Mouse (Mus musculus) midbrain, embryonic 12.5 days (tissue): Measurements from ENCODE around the gene Lhfpl4. TPM values are rescaled to one million over a fixed set of nuclear protein-coding genes. Genes with fewer than 3 reads are reported as not detected.

Experiments used
- ATAC-seq: fragments of 200-750 bp; cut with Nextera tagmentation; 2 replicates; pipeline ENCODE4 v1.8.0; 2017; ENCODE audit warnings: low read depth, moderate TSS enrichment, moderate library complexity; ENCODE audit not compliant: low FRiP score
- H3K27ac ChIP-seq: fragments of 300-500 bp; sonication (generic); replicated peaks from 2 replicates; pipeline ENCODE4 v1.5.1; 2016; ENCODE audit warnings: mild to moderate bottlenecking
- H3K27me3 ChIP-seq: fragments of 300-500 bp; sonication (generic); 2 replicates; pipeline ENCODE4 v1.6.1; 2016; ENCODE audit warnings: mild to moderate bottlenecking
- H3K36me3 ChIP-seq: fragments of 300-500 bp; sonication (generic); 2 replicates; pipeline ENCODE4 v1.6.1; 2016
- H3K4me1 ChIP-seq: fragments of 300-500 bp; sonication (generic); 2 replicates; pipeline ENCODE4 v1.6.1; 2016
- H3K4me2 ChIP-seq: fragments of 300-500 bp; sonication (generic); replicated peaks from 2 replicates; pipeline ENCODE4 v1.6.1; 2016; ENCODE audit warnings: mild to moderate bottlenecking, moderate library complexity
- H3K4me3 ChIP-seq: fragments of 300-500 bp; sonication (generic); 2 replicates; pipeline ENCODE4 v1.5.1; 2016; ENCODE audit warnings: mild to moderate bottlenecking
- H3K9ac ChIP-seq: fragments of 300-500 bp; sonication (generic); replicated peaks from 2 replicates; pipeline ENCODE4 v1.6.1; 2016; ENCODE audit warnings: mild to moderate bottlenecking, moderate library complexity
- H3K9me3 ChIP-seq: fragments of 300-500 bp; sonication (generic); 2 replicates; pipeline ENCODE4 v1.6.1; 2016; ENCODE audit warnings: mild to moderate bottlenecking
- WGBS: fragments of 180-500 bp; shearing (Covaris S2); methylation state at CpG from one replicate; pipeline ENCODE4 v1.1.7; 2016; 5-methylcytosine and 5-hydroxymethylcytosine counted together
- polyA plus RNA-seq: library from polyadenylated mRNA; unstranded; fragments of >200 nt; fragmentation: Nextera tagmentation; extraction: Ambion mirVana; gene quantifications from 2 replicates; pipeline ENCODE4 v1.2.1, GENCODE M21; 2016

Gene Lhfpl4
- polyA plus RNA-seq, 1 experiment from 2014 or later = 38.7 TPM

- H3K36me3 ChIP-seq = peaks cover 13% of the 10 kb centered on the region; the same call in 1 of the 2 replicates
- H3K9ac ChIP-seq = no peak overlapping the region
- no peaks in the 10 kb centered on the region for H3K9me3 ChIP-seq
- no peak for ATAC-seq
- no peak overlapping the region for H3K4me3 ChIP-seq
- WGBS = 84% methylated on average over 21 of the region's 21 CpGs
- H3K4me2 ChIP-seq = no peak overlapping the region
- H3K27me3 ChIP-seq = no peaks in the 10 kb centered on the region
- no peak overlapping the region for H3K27ac ChIP-seq
- H3K4me1 ChIP-seq = no peaks in the 10 kb centered on the region
Measured at GRCm38 (mm10) chr6:113184866-113185525, 10.2 kb downstream of the Lhfpl4 start.

DNA sequence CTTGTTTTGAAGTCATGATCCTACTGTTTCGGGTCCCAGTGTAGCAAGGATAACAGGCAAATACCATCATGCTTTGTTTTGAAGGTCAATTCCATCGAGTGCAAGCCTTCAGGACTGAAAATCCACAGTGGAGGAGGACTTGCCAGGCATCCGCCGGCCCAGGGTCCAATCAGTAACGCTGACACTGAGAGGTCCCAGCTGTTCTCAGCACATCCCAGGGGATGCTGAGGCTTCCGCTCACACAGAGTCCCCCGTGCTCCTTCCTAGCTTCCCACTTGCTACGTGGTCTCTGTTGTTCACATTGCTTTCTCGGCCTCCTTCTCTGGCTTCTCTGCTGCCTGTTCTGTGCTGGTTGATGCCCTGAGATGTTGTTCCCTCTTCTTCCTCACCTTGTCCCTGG lies 11.0 kb downstream of the Lhfpl4 start:
- H3K9ac ChIP-seq = no peak overlapping the region
- H3K27ac ChIP-seq = no peak overlapping the region
- H3K4me2 ChIP-seq = no peak overlapping the region
- no peak overlapping the region for H3K4me3 ChIP-seq
- H3K9me3 ChIP-seq = no peaks in the 10 kb centered on the region
- WGBS = 78% methylated on average over 9 of the region's 9 CpGs
- peaks cover 13% of the 10 kb centered on the region; the same call in 1 of the 2 replicates for H3K36me3 ChIP-seq
- ATAC-seq = no peak
- no peaks in the 10 kb centered on the region for H3K27me3 ChIP-seq
- H3K4me1 ChIP-seq = peaks cover 8% of the 10 kb centered on the region; the same call in 1 of the 2 replicates

DNA sequence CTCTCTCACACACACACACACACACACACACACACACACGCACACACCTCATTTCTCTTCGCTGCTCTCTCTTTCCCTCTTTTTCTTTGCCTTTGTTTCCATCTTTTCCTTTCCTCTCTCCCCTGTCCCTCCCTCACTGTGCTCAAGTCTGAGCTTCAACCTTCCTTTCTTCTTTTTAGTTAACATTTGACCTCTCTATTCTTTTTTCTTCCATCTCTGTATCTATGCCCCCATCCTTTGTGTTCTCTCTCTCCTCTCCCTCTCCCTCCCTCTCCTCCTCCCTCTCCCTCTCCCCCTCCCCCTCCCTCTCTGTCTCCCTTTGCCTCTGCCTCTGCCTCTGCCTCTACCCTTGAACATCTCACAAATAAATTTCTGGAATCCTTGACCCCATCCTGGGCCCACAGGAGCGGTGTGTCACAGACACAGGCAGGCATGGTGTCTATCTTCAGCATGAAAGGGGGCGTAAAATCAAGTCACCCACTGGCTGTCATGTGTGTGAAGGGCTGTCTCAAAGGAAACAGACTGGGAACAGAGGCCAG lies 15.9 kb downstream of the Lhfpl4 start:
- 30% methylated on average over 4 of the region's 4 CpGs for WGBS
- ATAC-seq = peak; percentile 57
- H3K4me1 ChIP-seq = peaks cover 16% of the 10 kb centered on the region
- no peaks in the 10 kb centered on the region for H3K9me3 ChIP-seq
- no peak overlapping the region for H3K4me3 ChIP-seq
- peak overlapping the region; percentile 70 for H3K27ac ChIP-seq
- H3K4me2 ChIP-seq = peak overlapping the region; percentile 38
- peak overlapping the region; percentile 33; the same call in 1 of the 2 replicates for H3K9ac ChIP-seq
- peaks cover 9% of the 10 kb centered on the region; the same call in 1 of the 2 replicates for H3K36me3 ChIP-seq
- H3K27me3 ChIP-seq = no peaks in the 10 kb centered on the region

DNA sequence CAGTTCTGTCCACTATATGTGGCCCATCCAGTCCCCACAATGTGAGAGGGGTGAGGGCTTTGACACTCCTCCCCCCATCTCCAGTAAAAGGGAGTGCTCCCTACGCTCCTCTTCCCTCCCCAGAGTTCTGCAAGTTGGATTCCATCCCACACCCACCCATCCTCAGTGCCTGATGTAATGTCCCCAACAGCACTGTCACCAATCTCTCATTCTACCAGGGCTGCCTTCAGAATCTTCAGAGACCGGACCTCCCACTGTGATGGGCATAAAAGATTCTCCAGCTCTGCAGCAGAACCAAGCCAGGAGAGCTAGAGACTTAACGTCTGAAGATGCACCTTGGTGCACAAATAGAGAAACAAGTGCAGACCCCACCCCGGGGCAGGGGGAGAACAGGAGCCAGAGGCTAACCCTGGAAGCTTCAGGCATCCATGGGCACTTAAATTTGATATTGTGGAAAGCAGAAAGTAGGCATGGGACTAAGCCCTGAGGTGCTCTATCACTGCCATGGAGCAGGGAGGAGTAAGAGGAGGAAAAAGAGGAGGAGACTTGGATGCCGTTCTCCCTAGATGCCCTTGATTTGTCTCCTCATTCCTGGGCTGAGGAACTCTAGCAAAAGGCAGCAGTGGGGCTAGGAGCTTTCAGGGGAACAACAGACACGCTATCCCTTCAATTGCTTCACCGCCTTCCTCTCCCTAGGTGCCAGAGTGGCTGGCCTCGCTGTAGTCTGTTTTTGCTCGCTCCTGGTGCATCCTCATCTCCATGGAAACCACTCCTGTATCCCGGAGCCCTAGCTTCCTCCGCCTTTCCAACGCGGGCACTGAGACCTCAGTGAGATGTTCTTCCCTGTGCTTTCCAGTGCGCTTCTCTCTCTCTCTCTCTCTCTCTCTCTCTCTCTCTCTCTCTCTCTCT lies 16.6 kb downstream of the Lhfpl4 start:
- Histone ChIP-seq H3K27ac (peak overlapping the region; percentile 70), H3K4me3 (peak overlapping the region; percentile 9; the same call in 1 of the 2 replicates), H3K27me3 (no peaks in the 10 kb centered on the region), H3K36me3 (peaks cover 9% of the 10 kb centered on the region; the same call in 1 of the 2 replicates), H3K9me3 (no peaks in the 10 kb centered on the region), H3K4me1 (peaks cover 16% of the 10 kb centered on the region), H3K4me2 (peak overlapping the region; percentile 38), H3K9ac (peak overlapping the region; percentile 33; the same call in 1 of the 2 replicates)
- 17% methylated on average over 14 of the region's 14 CpGs for WGBS
- peak; percentile 82 for ATAC-seq

DNA sequence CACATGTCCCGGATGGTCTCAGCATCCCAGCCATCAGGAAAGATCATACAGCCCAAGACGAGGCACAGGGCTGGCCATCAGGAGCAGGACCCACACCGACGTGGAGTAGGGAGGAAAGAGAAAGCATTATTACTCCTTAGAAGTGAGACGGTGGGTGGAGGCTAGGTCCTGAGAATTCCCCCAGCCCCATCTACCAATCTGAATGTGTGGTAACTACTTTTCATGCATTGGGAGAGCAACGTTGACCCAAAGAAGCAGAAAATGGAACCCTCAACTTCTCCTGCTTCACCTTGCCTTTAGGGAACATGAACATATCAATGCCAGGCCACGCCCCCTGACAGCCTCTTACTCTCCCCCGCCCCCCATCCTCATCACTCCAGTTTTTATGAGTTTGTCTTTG lies 18.6 kb downstream of the Lhfpl4 start:
- ATAC-seq = no peak
- H3K4me3 ChIP-seq = no peak overlapping the region
- H3K27ac ChIP-seq = no peak overlapping the region
- H3K4me1 ChIP-seq = peaks cover 16% of the 10 kb centered on the region
- 87% methylated on average over 8 of the region's 8 CpGs for WGBS
- H3K9ac ChIP-seq = no peak overlapping the region
- H3K36me3 ChIP-seq = peaks cover 9% of the 10 kb centered on the region; the same call in 1 of the 2 replicates
- no peaks in the 10 kb centered on the region for H3K9me3 ChIP-seq
- H3K4me2 ChIP-seq = no peak overlapping the region
- no peaks in the 10 kb centered on the region for H3K27me3 ChIP-seq

GRCm38 (mm10) chr6:113175469-113175868 lies 19.7 kb downstream of the Lhfpl4 start:
- 92% methylated on average over 3 of the region's 3 CpGs for WGBS
- H3K27me3 ChIP-seq = no peaks in the 10 kb centered on the region
- ATAC-seq = no peak
- no peaks in the 10 kb centered on the region for H3K9me3 ChIP-seq
- H3K9ac ChIP-seq = no peak overlapping the region
- no peak overlapping the region for H3K4me2 ChIP-seq
- H3K4me1 ChIP-seq = peaks cover 16% of the 10 kb centered on the region
- no peak overlapping the region for H3K4me3 ChIP-seq
- peaks cover 20% of the 10 kb centered on the region; the same call in 1 of the 2 replicates for H3K36me3 ChIP-seq
- no peak overlapping the region for H3K27ac ChIP-seq

DNA sequence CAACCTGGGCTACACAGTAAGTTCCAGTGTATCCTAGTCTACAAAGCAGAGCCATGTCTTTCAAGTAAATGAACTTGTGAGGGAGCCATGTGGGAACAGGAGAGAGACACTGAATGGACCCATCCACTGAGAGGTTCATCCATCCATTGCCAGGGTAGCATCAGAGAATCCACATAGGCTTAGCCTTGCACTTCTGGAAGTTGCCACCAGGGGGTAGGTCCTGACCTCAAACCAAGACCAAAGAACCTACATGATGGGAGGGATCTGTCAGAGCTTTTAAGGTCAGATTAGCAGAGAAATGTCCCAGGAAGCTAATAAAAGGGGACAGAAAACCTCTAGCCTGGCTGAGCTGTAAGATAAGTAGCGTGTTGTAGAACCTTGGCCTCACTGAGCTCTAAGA lies 22.6 kb downstream of the Lhfpl4 start:
- Histone ChIP-seq H3K9me3 (no peaks in the 10 kb centered on the region), H3K4me2 (no peak overlapping the region), H3K4me3 (no peak overlapping the region), H3K36me3 (peaks cover 22% of the 10 kb centered on the region; the same call in 1 of the 2 replicates), H3K27me3 (no peaks in the 10 kb centered on the region), H3K27ac (no peak overlapping the region), H3K4me1 (no peaks in the 10 kb centered on the region), H3K9ac (no peak overlapping the region)
- ATAC-seq = no peak
- WGBS = 58% methylated on average over 1 of the region's 1 CpGs

GRCm38 (mm10) chr6:113172011-113172410 lies 23.2 kb downstream of the Lhfpl4 start:
- Histone ChIP-seq H3K4me2 (no peak overlapping the region), H3K9ac (no peak overlapping the region), H3K4me1 (no peaks in the 10 kb centered on the region), H3K27me3 (no peaks in the 10 kb centered on the region), H3K4me3 (no peak overlapping the region), H3K9me3 (no peaks in the 10 kb centered on the region), H3K36me3 (peaks cover 22% of the 10 kb centered on the region; the same call in 1 of the 2 replicates), H3K27ac (no peak overlapping the region)
- ATAC-seq = no peak

DNA sequence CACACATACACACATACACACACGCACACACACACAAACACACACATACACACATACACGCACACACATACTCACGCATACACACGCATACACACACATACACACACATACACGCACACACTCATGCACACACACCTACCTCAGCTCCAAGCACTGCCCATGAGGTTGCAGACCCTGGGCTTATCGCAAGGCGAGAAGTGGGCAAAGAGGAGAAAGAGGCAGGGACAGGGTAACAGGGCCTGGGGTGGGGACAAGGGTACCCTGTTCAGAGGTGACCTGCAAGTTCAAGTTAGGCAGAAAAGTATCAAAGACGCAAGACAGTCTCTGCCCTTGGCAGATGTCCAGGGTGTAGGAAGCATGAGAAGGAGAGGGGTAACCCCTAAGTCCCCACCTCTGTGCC lies 24.5 kb downstream of the Lhfpl4 start:
- Histone ChIP-seq H3K27ac (no peak overlapping the region), H3K27me3 (no peaks in the 10 kb centered on the region), H3K4me3 (no peak overlapping the region), H3K36me3 (peaks cover 15% of the 10 kb centered on the region; the same call in 1 of the 2 replicates), H3K4me1 (no peaks in the 10 kb centered on the region), H3K4me2 (no peak overlapping the region), H3K9me3 (no peaks in the 10 kb centered on the region), H3K9ac (no peak overlapping the region)
- ATAC-seq = no peak
- 92% methylated on average over 8 of the region's 8 CpGs for WGBS

- Histone ChIP-seq H3K9me3 (no peaks in the 10 kb centered on the region), H3K36me3 (0 out of 2 replicates have a peak, but pooled peaks cover 12% of the 10 kb centered on the region), H3K9ac (no peak overlapping the region), H3K27ac (no peak overlapping the region), H3K4me2 (no peak overlapping the region), H3K4me3 (no peak overlapping the region), H3K27me3 (no peaks in the 10 kb centered on the region), H3K4me1 (no peaks in the 10 kb centered on the region)
- WGBS = 80% methylated on average over 3 of the region's 3 CpGs
- ATAC-seq = no peak
Measured at GRCm38 (mm10) chr6:113169852-113170251, 25.3 kb downstream of the Lhfpl4 start.

DNA sequence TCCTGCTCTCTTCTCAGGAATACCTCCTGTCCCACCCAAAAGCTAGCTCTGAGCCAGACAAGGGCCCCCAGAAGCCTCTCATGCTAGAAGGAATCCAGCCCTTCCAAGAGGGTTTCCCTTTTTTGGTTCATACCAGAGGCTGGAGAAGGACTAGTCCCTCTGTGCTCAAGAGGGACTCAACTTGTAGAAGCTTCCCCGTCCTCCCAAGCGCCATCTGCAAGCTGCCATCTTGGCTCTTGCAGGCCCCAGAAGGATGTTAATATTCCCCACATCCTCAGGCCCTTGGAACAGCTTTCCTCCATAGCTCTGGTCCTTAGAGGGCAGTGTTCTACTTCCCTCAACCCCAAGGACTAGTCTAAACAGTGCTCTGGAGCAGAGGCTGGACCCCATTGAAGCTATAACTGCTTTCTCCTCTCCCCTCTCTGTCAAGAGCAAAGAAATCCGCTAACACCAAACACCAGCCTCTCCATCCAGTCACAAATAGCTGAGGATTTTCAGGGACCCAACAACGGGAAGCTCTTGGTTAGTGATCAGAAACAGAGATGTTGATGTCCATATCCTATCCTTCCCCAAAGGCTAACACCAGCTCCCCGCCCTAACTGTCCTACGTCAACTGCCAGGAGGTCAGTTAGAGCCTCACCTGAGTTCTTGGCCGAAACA lies 26.7 kb downstream of the Lhfpl4 start:
- no peaks in the 10 kb centered on the region for H3K27me3 ChIP-seq
- H3K4me1 ChIP-seq = no peaks in the 10 kb centered on the region
- H3K4me3 ChIP-seq = no peak overlapping the region
- H3K27ac ChIP-seq = no peak overlapping the region
- H3K9me3 ChIP-seq = no peaks in the 10 kb centered on the region
- no peak for ATAC-seq
- 0 out of 2 replicates have a peak, but pooled peaks cover 12% of the 10 kb centered on the region for H3K36me3 ChIP-seq
- no peak overlapping the region for H3K4me2 ChIP-seq
- 89% methylated on average over 7 of the region's 7 CpGs for WGBS
- no peak overlapping the region for H3K9ac ChIP-seq
